Mouse (Mus musculus) neural tube, embryonic 14.5 days (tissue): Measurements from ENCODE around the gene Zfp775. TPM values are rescaled to one million over a fixed set of nuclear protein-coding genes. Genes with fewer than 3 reads are reported as not detected.

Source experiments
- ATAC-seq: fragments of 200-750 bp; cut with Nextera tagmentation; 2 replicates; pipeline ENCODE4 v1.8.0; 2017; ENCODE audit warnings: low read depth, mild to moderate bottlenecking, moderate TSS enrichment, moderate library complexity
- H3K27ac ChIP-seq: fragments of 300-500 bp; sonication (generic); 2 replicates; pipeline ENCODE4 v1.5.1; 2014; ENCODE audit warnings: low read depth, mild to moderate bottlenecking, control low read depth, low read length, moderate library complexity, mixed read lengths
- H3K27me3 ChIP-seq: fragments of 300-500 bp; sonication (generic); 2 replicates; pipeline ENCODE4 v1.6.1; 2014; ENCODE audit warnings: low read length; ENCODE audit not compliant: control insufficient read depth, insufficient read depth
- H3K36me3 ChIP-seq: fragments of 300-500 bp; sonication (generic); 2 replicates; pipeline ENCODE4 v1.6.1; 2014; ENCODE audit warnings: low read length, mixed read lengths; ENCODE audit not compliant: control insufficient read depth, insufficient read depth
- H3K4me1 ChIP-seq: fragments of 300-500 bp; sonication (generic); 2 replicates; pipeline ENCODE4 v1.6.1; 2014; ENCODE audit warnings: low read length; ENCODE audit not compliant: control insufficient read depth, insufficient read depth
- H3K4me2 ChIP-seq: fragments of 300-500 bp; sonication (generic); 2 replicates; pipeline ENCODE4 v1.6.1; 2014; ENCODE audit warnings: mild to moderate bottlenecking, low read depth, low read length, control low read depth
- H3K4me3 ChIP-seq: fragments of 300-500 bp; sonication (generic); 2 replicates; pipeline ENCODE4 v1.5.1; 2014; ENCODE audit warnings: low read depth, low read length, control low read depth, mixed read lengths
- H3K9ac ChIP-seq: fragments of 300-500 bp; sonication (generic); replicated peaks from 2 replicates; pipeline ENCODE4 v1.6.1; 2014; ENCODE audit warnings: low read depth, mild to moderate bottlenecking, control low read depth, low read length, mixed read lengths
- H3K9me3 ChIP-seq: fragments of 300-500 bp; sonication (generic); 2 replicates; pipeline ENCODE4 v1.6.1; 2016; ENCODE audit warnings: low read length; ENCODE audit not compliant: control insufficient read depth
- WGBS: fragments of 180-500 bp; shearing (Covaris S2); extraction: QIAGEN DNeasy Blood & Tissue Kit; methylation state at CpG from one replicate; pipeline ENCODE4 v1.1.7; 2014; 5-methylcytosine and 5-hydroxymethylcytosine counted together
- polyA plus RNA-seq: library from polyadenylated mRNA; unstranded; fragments of >200 nt; fragmentation: Nextera tagmentation; extraction: Ambion mirVana; gene quantifications from 2 replicates; pipeline ENCODE4 v1.2.1, GENCODE M21; 2014

Zfp775 gene
- polyA plus RNA-seq, 1 experiment from 2014 or later = 12.3 TPM

DNA sequence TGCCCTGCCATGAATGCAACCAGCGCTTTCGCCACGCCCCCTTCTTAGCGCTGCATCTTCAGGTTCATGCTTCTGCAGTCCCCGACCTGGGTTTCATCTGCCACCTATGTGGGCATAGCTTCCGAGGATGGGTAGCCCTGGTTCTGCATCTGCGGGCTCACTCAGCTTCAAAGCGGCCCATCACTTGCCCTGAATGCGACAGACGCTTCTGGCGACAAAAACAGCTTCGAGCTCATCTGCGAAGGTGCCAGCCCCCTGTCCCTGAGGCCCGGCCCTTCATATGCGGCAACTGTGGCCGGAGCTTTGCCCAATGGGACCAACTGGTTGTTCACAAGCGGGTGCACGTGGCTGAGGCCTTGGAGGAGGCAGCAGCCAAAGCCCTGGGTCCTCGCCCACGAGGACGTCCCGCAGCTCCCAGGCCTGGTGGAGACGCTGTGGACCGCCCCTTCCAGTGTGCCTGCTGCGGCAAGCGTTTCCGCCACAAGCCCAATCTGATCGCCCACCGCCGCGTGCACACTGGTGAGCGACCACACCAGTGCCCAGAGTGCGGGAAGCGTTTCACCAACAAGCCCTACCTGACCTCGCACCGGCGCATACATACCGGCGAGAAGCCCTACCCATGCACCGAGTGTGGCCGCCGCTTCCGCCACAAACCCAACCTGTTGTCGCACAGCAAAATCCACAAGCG lies 5.2 kb upstream of the Zfp775 start:
- WGBS = 96% methylated on average over 45 of the region's 45 CpGs
- Histone ChIP-seq H3K36me3 (peaks cover 34% of the 10 kb centered on the region), H3K9me3 (peaks cover 12% of the 10 kb centered on the region), H3K27ac (no peak overlapping the region), H3K9ac (no peak overlapping the region), H3K4me2 (no peak overlapping the region), H3K4me1 (peaks cover 20% of the 10 kb centered on the region), H3K27me3 (no peaks in the 10 kb centered on the region), H3K4me3 (no peak overlapping the region)
- no peak for ATAC-seq

GRCm38 (mm10) chr6:48597233-48597625 lies 4.6 kb upstream of the Zfp775 start:
- Histone ChIP-seq H3K9ac (no peak overlapping the region), H3K27me3 (no peaks in the 10 kb centered on the region), H3K4me2 (no peak overlapping the region), H3K9me3 (peaks cover 12% of the 10 kb centered on the region), H3K27ac (no peak overlapping the region), H3K4me3 (no peak overlapping the region), H3K4me1 (peaks cover 20% of the 10 kb centered on the region), H3K36me3 (peaks cover 34% of the 10 kb centered on the region)
- ATAC-seq = no peak
- 94% methylated on average over 27 of the region's 27 CpGs for WGBS

GRCm38 (mm10) chr6:48600594-48600993 lies 1.3 kb upstream of the Zfp775 start:
- Histone ChIP-seq H3K36me3 (peaks cover 34% of the 10 kb centered on the region), H3K27ac (no peak overlapping the region; the same call in 1 of the 2 replicates), H3K4me2 (peak overlapping the region; percentile 89; the same call in 1 of the 2 replicates)

GRCm38 (mm10) chr6:48602080-48602741 lies 348 bp downstream of the Zfp775 start:
- WGBS = under 1% methylated on average over 28 of the region's 28 CpGs

More at GRCm38 (mm10) chr6:48600594-48600993, 1.3 kb upstream of the Zfp775 start:
- Histone ChIP-seq H3K4me3 (no peak overlapping the region), H3K9ac (0 out of 2 replicates have a peak overlapping the region, but pooled peaks have one; percentile 91), H3K27me3 (no peaks in the 10 kb centered on the region), H3K4me1 (peaks cover 10% of the 10 kb centered on the region; the same call in 1 of the 2 replicates), H3K9me3 (peaks cover 12% of the 10 kb centered on the region)
- WGBS = 95% methylated on average over 1 of the region's 1 CpGs
- no peak for ATAC-seq

GRCm38 (mm10) chr6:48608124-48608523 lies 6.3 kb downstream of the Zfp775 start:
- Histone ChIP-seq H3K4me3 (no peak overlapping the region), H3K9ac (no peak overlapping the region), H3K36me3 (peaks cover 2% of the 10 kb centered on the region; the same call in 1 of the 2 replicates), H3K9me3 (no peaks in the 10 kb centered on the region), H3K4me2 (no peak overlapping the region), H3K4me1 (peaks cover under 1% of the 10 kb centered on the region; the same call in 1 of the 2 replicates), H3K27ac (no peak overlapping the region), H3K27me3 (no peaks in the 10 kb centered on the region)
- ATAC-seq = no peak
- WGBS = 57% methylated on average over 2 of the region's 2 CpGs

More at GRCm38 (mm10) chr6:48602080-48602741, 348 bp downstream of the Zfp775 start:
- Histone ChIP-seq H3K27ac (peak overlapping the region; percentile 95), H3K4me1 (peaks cover 10% of the 10 kb centered on the region; the same call in 1 of the 2 replicates), H3K4me3 (peak overlapping the region; percentile 81), H3K9ac (peak overlapping the region; percentile 91), H3K27me3 (no peaks in the 10 kb centered on the region), H3K4me2 (peak overlapping the region; percentile 89), H3K9me3 (peaks cover under 1% of the 10 kb centered on the region; the same call in 1 of the 2 replicates), H3K36me3 (peaks cover 23% of the 10 kb centered on the region)
- peak; percentile 80 for ATAC-seq

DNA sequence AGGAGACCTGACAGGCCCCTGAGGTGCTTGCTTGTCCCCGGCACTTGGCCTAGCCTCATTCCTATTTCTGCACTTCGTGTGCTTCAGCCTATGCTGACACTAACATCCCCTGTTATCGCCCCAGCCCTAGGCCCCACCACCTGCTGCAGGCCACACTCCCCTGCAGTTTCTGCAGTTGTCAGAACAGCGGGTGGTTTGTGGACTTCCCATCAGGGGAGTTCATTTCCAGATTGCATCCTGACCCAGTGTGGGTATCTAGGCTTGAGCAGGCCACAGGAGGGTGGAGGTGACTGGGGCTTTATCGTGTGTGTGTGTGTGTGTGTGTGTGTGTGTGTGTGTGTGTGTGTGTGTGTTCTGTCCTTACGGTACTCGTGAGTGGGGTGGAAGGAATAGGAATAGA lies 7.6 kb downstream of the Zfp775 start:
- no peaks in the 10 kb centered on the region for H3K27me3 ChIP-seq
- H3K4me2 ChIP-seq = no peak overlapping the region
- no peak overlapping the region for H3K27ac ChIP-seq
- no peak overlapping the region for H3K9ac ChIP-seq
- no peak for ATAC-seq
- H3K4me1 ChIP-seq = no peaks in the 10 kb centered on the region
- no peak overlapping the region for H3K4me3 ChIP-seq
- no peaks in the 10 kb centered on the region for H3K9me3 ChIP-seq
- peaks cover 9% of the 10 kb centered on the region for H3K36me3 ChIP-seq
- WGBS = 45% methylated on average over 7 of the region's 7 CpGs

DNA sequence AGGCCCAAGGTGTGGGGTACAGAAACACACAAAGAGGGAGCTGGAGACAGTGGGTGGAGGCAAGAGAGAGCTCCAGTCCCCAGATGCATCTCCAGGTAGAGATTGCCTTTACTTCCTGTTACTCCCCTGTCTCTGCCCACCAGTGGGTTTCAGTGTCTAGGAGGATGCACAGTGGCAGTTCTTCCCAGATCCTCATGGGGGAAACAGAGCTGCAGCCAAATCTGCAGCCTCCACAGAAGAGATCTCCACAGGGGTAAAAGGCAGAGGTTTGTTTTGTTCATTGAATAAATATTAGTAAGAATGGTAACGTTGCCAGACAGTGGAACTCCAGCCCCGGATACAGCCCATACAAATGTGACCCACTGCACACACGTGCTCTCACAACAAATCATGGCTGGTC lies 8.8 kb downstream of the Zfp775 start:
- no peak overlapping the region for H3K4me3 ChIP-seq
- H3K27me3 ChIP-seq = no peaks in the 10 kb centered on the region
- 73% methylated on average over 3 of the region's 3 CpGs for WGBS
- peaks cover 9% of the 10 kb centered on the region for H3K36me3 ChIP-seq
- H3K27ac ChIP-seq = no peak overlapping the region
- no peak for ATAC-seq
- H3K4me2 ChIP-seq = no peak overlapping the region
- H3K4me1 ChIP-seq = no peaks in the 10 kb centered on the region
- no peaks in the 10 kb centered on the region for H3K9me3 ChIP-seq
- no peak overlapping the region for H3K9ac ChIP-seq

- ATAC-seq = no peak
- WGBS = 87% methylated on average over 4 of the region's 4 CpGs
Measured at GRCm38 (mm10) chr6:48613464-48613863, 11.6 kb downstream of the Zfp775 start.

GRCm38 (mm10) chr6:48614756-48615155 lies 12.9 kb downstream of the Zfp775 start:
- no peak overlapping the region for H3K4me3 ChIP-seq
- no peaks in the 10 kb centered on the region for H3K27me3 ChIP-seq
- 95% methylated on average over 5 of the region's 5 CpGs for WGBS
- no peaks in the 10 kb centered on the region for H3K9me3 ChIP-seq
- no peak overlapping the region for H3K4me2 ChIP-seq
- H3K9ac ChIP-seq = no peak overlapping the region
- H3K4me1 ChIP-seq = no peaks in the 10 kb centered on the region
- H3K36me3 ChIP-seq = peaks cover 20% of the 10 kb centered on the region
- no peak overlapping the region for H3K27ac ChIP-seq
- no peak for ATAC-seq

More at GRCm38 (mm10) chr6:48613464-48613863, 11.6 kb downstream of the Zfp775 start:
- Histone ChIP-seq H3K4me3 (no peak overlapping the region), H3K36me3 (peaks cover 9% of the 10 kb centered on the region), H3K27me3 (no peaks in the 10 kb centered on the region), H3K9me3 (no peaks in the 10 kb centered on the region), H3K27ac (no peak overlapping the region), H3K4me2 (no peak overlapping the region), H3K9ac (no peak overlapping the region), H3K4me1 (no peaks in the 10 kb centered on the region)
